Mouse (Mus musculus) CH12.LX (cell line): Measurements from ENCODE around the gene Slc6a20b. TPM values are rescaled to one million over a fixed set of nuclear protein-coding genes. Genes with fewer than 3 reads are reported as not detected.

Source experiments
- DNase-seq: peaks from one replicate; pipeline ENCODE4 v3.0.0-alpha.2; 2013; ENCODE audit errors: extremely low read depth
- H3K27ac ChIP-seq: 2 replicates; pipeline ENCODE4 v1.5.1; 2012; ENCODE audit warnings: low read depth, mild to moderate bottlenecking, control low read depth, moderate library complexity; ENCODE audit not compliant: insufficient read depth
- H3K27me3 ChIP-seq: replicated peaks from 2 replicates; pipeline ENCODE3; 2012; ENCODE audit warnings: inconsistent platforms
- H3K36me3 ChIP-seq, 2 experiments: replicated peaks in 1 of 2; 2 replicates each; pipeline versions ENCODE3 to v1.6.1; 2012; ENCODE audit warnings: inconsistent platforms in 1 of 2, low read length in 1 of 2, mild to moderate bottlenecking in 1 of 2, mixed read lengths in 1 of 2, moderate library complexity in 1 of 2; ENCODE audit not compliant: control insufficient read depth in 1 of 2, insufficient read depth in 1 of 2
- H3K4me1 ChIP-seq, 2 experiments: 2 replicates each; pipeline ENCODE4 v1.6.1; 2012; ENCODE audit warnings: inconsistent platforms in 1 of 2, moderate library complexity in 1 of 2; ENCODE audit not compliant: insufficient read depth in 2 of 2, control insufficient read depth in 1 of 2
- H3K4me2 ChIP-seq: 2 replicates; pipeline ENCODE4 v1.6.1; 2012; ENCODE audit warnings: low read depth, mild to moderate bottlenecking, control low read depth; ENCODE audit not compliant: poor library complexity, insufficient read depth, severe bottlenecking
- H3K4me3 ChIP-seq, 3 experiments: fragments of 150-350 bp in 1 of 3; sonication (generic) in 1 of 3; replicated peaks in 1 of 3; 2 replicates each; pipeline versions ENCODE3 to v1.5.1; 2011 to 2012; ENCODE audit warnings: low read depth in 2 of 3, low read length in 2 of 3, mild to moderate bottlenecking in 2 of 3, moderate library complexity in 2 of 3, control low read depth in 1 of 3, improper control_type of control experiment in 1 of 3, inconsistent platforms in 1 of 3, mixed read lengths in 1 of 3; ENCODE audit not compliant: poor library complexity in 1 of 3
- H3K79me2 ChIP-seq: replicated peaks from 2 replicates; pipeline ENCODE4 v1.6.1; 2012; ENCODE audit warnings: mild to moderate bottlenecking, moderate library complexity; ENCODE audit not compliant: control insufficient read depth, poor library complexity, insufficient read depth, severe bottlenecking; ENCODE audit errors: extremely low read depth
- H3K9ac ChIP-seq: 2 replicates; pipeline ENCODE4 v1.6.1; 2012; ENCODE audit warnings: low read depth, mild to moderate bottlenecking, control low read depth, moderate library complexity; ENCODE audit not compliant: insufficient read depth
- H3K9me3 ChIP-seq: replicated peaks from 2 replicates; pipeline ENCODE3; 2012; ENCODE audit warnings: low read length, inconsistent platforms, mixed read lengths
- BHLHE40 ChIP-seq: IDR thresholded peaks from 2 replicates; pipeline ENCODE4 v1.6.1; 2011; ENCODE audit warnings: mild to moderate bottlenecking, low read depth, low read length, improper control_type of control experiment
- CHD1 ChIP-seq: IDR thresholded peaks from 2 replicates; pipeline ENCODE4 v1.6.1; 2012; ENCODE audit warnings: low read depth, low read length, improper control_type of control experiment, inconsistent platforms
- CHD2 ChIP-seq: IDR thresholded peaks from 2 replicates; pipeline ENCODE4 v1.6.1; 2011; ENCODE audit warnings: low read length, improper control_type of control experiment
- ELF1 ChIP-seq: IDR thresholded peaks from 2 replicates; pipeline ENCODE4 v1.6.1; 2014; ENCODE audit warnings: low read depth, mild to moderate bottlenecking, inconsistent platforms, low read length, improper control_type of control experiment
- EP300 ChIP-seq: IDR thresholded peaks from 2 replicates; pipeline ENCODE4 v1.6.1; 2011; ENCODE audit warnings: low read length, improper control_type of control experiment
- GABPA ChIP-seq: IDR thresholded peaks from 2 replicates; pipeline ENCODE4 v1.6.1; 2012; ENCODE audit warnings: low read depth, low read length, improper control_type of control experiment, inconsistent platforms; ENCODE audit not compliant: insufficient replicate concordance
- MAX ChIP-seq: IDR thresholded peaks from 2 replicates; pipeline ENCODE4 v1.6.1; 2011; ENCODE audit warnings: low read length, improper control_type of control experiment
- MEF2A ChIP-seq: IDR thresholded peaks from 2 replicates; pipeline ENCODE4 v1.6.1; 2014; ENCODE audit warnings: low read depth, mild to moderate bottlenecking, inconsistent platforms, low read length, improper control_type of control experiment, borderline replicate concordance
- MXI1 ChIP-seq: IDR thresholded peaks from 2 replicates; pipeline ENCODE4 v1.6.1; 2011; ENCODE audit warnings: mild to moderate bottlenecking, low read depth, low read length, improper control_type of control experiment
- NELFE ChIP-seq: IDR thresholded peaks from 2 replicates; pipeline ENCODE4 v1.6.1; 2011; ENCODE audit warnings: low read depth, low read length, improper control_type of control experiment
- PAX5 ChIP-seq: IDR thresholded peaks from 2 replicates; pipeline ENCODE4 v1.6.1; 2012; ENCODE audit warnings: low read length, inconsistent platforms, mixed read lengths
- RAD21 ChIP-seq: IDR thresholded peaks from 2 replicates; pipeline ENCODE4 v1.6.1; 2011; ENCODE audit warnings: low read depth, mild to moderate bottlenecking, low read length, improper control_type of control experiment, moderate library complexity
- SIN3A ChIP-seq: IDR thresholded peaks from 2 replicates; pipeline ENCODE4 v1.6.1; 2012; ENCODE audit warnings: low read length, improper control_type of control experiment, inconsistent platforms
- UBTF ChIP-seq: IDR thresholded peaks from 2 replicates; pipeline ENCODE4 v1.6.1; 2012; ENCODE audit warnings: low read depth, mild to moderate bottlenecking, inconsistent platforms, low read length, improper control_type of control experiment, moderate library complexity
- USF1 ChIP-seq: IDR thresholded peaks from 2 replicates; pipeline ENCODE4 v1.6.1; 2014; ENCODE audit warnings: low read depth, mild to moderate bottlenecking, inconsistent platforms, low read length, improper control_type of control experiment
- USF2 ChIP-seq: conservative IDR thresholded peaks from 2 replicates; pipeline ENCODE4 v1.6.1; 2011; ENCODE audit warnings: low read depth, low read length, improper control_type of control experiment
- ZNF384 ChIP-seq: IDR thresholded peaks from 2 replicates; pipeline ENCODE4 v1.6.1; 2012; ENCODE audit warnings: low read depth, low read length, improper control_type of control experiment, inconsistent platforms
- dilution Hi-C: fragments of 300-500 bp; cut with MboI; formaldehyde crosslinking; loops from 2 replicates; pipeline ENCODE4 v1.14.3; 2020; ENCODE audit warnings: low sequenced_read_pairs; ENCODE audit not compliant: extremely low pct_unique_long_range_greater_than_20kb, extremely low pct_ligation_motif_present
- in situ Hi-C: fragments of 300-500 bp; cut with MboI; formaldehyde crosslinking; loops from 3 replicates; pipeline ENCODE4 v1.14.3; 2019; ENCODE audit warnings: low sequenced_read_pairs, low pct_ligation_motif_present, low pct_unique_long_range_greater_than_20kb, mixed read lengths
- polyA plus RNA-seq: library from polyadenylated mRNA; unstranded; fragments of >175 nt; gene quantifications from 2 replicates; pipeline ENCODE4 v1.2.1, GENCODE M21; 2012; ENCODE audit warnings: low read depth; ENCODE audit not compliant: insufficient read length
- total RNA-seq, 2 experiments: library from RNA; depleted of rRNA; stranded (reverse); fragments of 300-350 nt in 1 of 2; fragments of >200 nt in 1 of 2; gene quantifications; 2 replicates each; pipeline ENCODE4 v1.2.3; 2012 to 2014

The Slc6a20b gene
- total and polyA plus RNA-seq, 3 experiments = 0.55 TPM; not detected in 2

GRCm38 (mm10) chr9:123631666-123632065 is 699 bp downstream of the Slc6a20b start:
- H3K9ac ChIP-seq = no peak overlapping the region
- no peaks in the 10 kb centered on the region for H3K9me3 ChIP-seq
- TF ChIP-seq EP300 (peak; percentile 44; the same call in 1 of the 2 replicates), SIN3A (no peak)
- peaks cover 4 to 39% of the 10 kb centered on the region in 2 experiments for H3K4me1 ChIP-seq
- no peak overlapping the region for H3K4me2 ChIP-seq
- no peaks in the 10 kb centered on the region for H3K36me3 ChIP-seq
- no peaks in the 10 kb centered on the region for H3K27me3 ChIP-seq
- DNase-seq = peak; percentile 21
- no peaks in the 10 kb centered on the region for H3K79me2 ChIP-seq
- dilution Hi-C loops = no loop called here
- in situ Hi-C loops = no loop called here
- H3K27ac ChIP-seq = no peak overlapping the region
- H3K4me3 ChIP-seq = no peak overlapping the region

GRCm38 (mm10) chr9:123625821-123626220 is 6.5 kb downstream of the Slc6a20b start:
- H3K4me3 ChIP-seq = no peak overlapping the region
- no peak for DNase-seq
- H3K79me2 ChIP-seq = no peaks in the 10 kb centered on the region
- H3K4me1 ChIP-seq = peaks cover 0 to 19% of the 10 kb centered on the region in 2 experiments; a peak in 1 of 4 replicates
- H3K4me2 ChIP-seq = no peak overlapping the region
- in situ Hi-C loops (no loop called here), dilution Hi-C loops (no loop called here)
- H3K27me3 ChIP-seq = no peaks in the 10 kb centered on the region
- no peak overlapping the region for H3K27ac ChIP-seq
- no peak overlapping the region for H3K9ac ChIP-seq
- no peak for TF ChIP-seq MAX
- no peak for TF ChIP-seq BHLHE40
- TF ChIP-seq UBTF = no peak
- H3K9me3 ChIP-seq = no peaks in the 10 kb centered on the region
- H3K36me3 ChIP-seq = no peaks in the 10 kb centered on the region

DNA sequence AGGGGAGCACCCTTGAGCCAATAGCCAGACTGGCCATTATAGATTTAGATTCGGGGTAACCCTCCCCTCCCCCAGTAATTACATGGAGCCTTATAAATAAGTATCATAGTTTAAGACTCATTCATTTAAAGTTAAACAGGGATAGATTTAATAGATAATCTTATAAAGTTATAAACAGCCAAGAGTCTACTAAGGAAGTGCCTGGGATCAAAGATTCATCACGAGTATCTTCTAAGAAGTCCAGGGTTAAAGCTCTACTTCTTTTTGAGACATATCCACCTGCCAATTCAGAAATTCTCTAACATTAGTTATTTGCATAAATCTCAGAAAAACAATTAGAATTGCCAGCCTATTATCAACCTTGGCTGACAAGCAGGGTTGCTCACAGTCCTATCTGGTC is 7.6 kb downstream of the Slc6a20b start:
- Histone ChIP-seq H3K27ac (no peak overlapping the region), H3K27me3 (no peaks in the 10 kb centered on the region), H3K4me1 (peaks cover 0 to 12% of the 10 kb centered on the region in 2 experiments; a peak in 1 of 4 replicates), H3K4me2 (no peak overlapping the region), H3K79me2 (no peaks in the 10 kb centered on the region), H3K36me3 (no peaks in the 10 kb centered on the region), H3K9ac (no peak overlapping the region), H3K4me3 (no peak overlapping the region), H3K9me3 (no peaks in the 10 kb centered on the region)
- TF ChIP-seq USF2 = no peak
- no peak for TF ChIP-seq CHD1
- TF ChIP-seq ZNF384 = no peak
- no peak for TF ChIP-seq MXI1
- TF ChIP-seq NELFE = no peak
- TF ChIP-seq GABPA = no peak
- no peak for TF ChIP-seq PAX5
- TF ChIP-seq ELF1 = no peak
- TF ChIP-seq CHD2 = no peak
- no peak for TF ChIP-seq RAD21
- no peak for TF ChIP-seq USF1
- no peak for TF ChIP-seq MEF2A
- TF ChIP-seq SIN3A = no peak
- in situ Hi-C loops (no loop called here), dilution Hi-C loops (no loop called here)
- DNase-seq = no peak
